Mouse (Mus musculus): Measurements from ENCODE around the gene Atp5k. TPM values are rescaled to one million over a fixed set of nuclear protein-coding genes. Genes with fewer than 3 reads are reported as not detected.
A peak's percentile ranks its signal among the peaks of the same experiment; 100 is the strongest.

Gene Atp5k
- polyA plus RNA-seq (2015; fragmentation: Nextera tagmentation; extraction: Ambion mirVana) = 446 and 492 TPM in 2 replicates

- Histone ChIP-seq H3K4me2 (peak within 1 kb of the TSS; percentile 83), H3K36me3 (peaks cover 38% of the 10 kb centered on the region), H3K9ac (peak within 1 kb of the TSS; percentile 88), H3K4me3 (replicated peaks) (peak within 1 kb of the TSS; percentile 88), H3K9me3 (replicated peaks) (no peaks in the 10 kb centered on the region), H3K4me1 (peaks cover 18% of the 10 kb centered on the region), H3K27ac (peak within 1 kb of the TSS; percentile 41; the same call in 1 of the 2 replicates), H3K27me3 (0 out of 2 replicates have a peak, but pooled peaks cover under 1% of the 10 kb centered on the region)
- peak; percentile 94 for ATAC-seq (replicated peaks; ENCODE audit: low FRiP score)
- WGBS = under 1% methylated on average over 42 of the region's 42 CpGs
Measured at GRCm38 (mm10) chr5:108433804-108434587, at the start of gene Atp5k. Atp5k (minus strand) TSS chr5:108434448.

DNA sequence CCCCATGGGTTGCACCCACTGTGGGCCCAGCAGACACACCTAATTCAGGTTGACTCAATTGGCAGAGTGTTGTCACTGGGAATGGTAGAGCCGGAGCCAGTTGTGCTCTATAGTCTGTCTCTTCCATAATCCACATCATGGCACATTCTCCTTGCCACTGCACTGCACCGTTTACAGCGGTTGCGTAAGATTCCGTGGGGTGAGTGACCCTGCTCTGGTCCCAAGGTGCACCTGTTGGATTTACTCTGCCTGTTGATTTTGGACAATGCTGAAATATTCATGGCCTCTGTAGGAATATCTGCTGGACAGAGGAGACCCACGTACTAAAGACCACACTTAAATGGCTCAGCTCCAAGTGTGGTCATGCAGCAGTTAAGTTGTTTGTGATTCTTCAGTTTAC, 48.8 kb upstream of the Atp5k start:
- WGBS = 94% methylated on average over 6 of the region's 6 CpGs
- H3K4me3 ChIP-seq (replicated peaks) = no peak overlapping the region
- no peak for ATAC-seq (replicated peaks; ENCODE audit: low FRiP score)

GRCm38 (mm10) chr5:108475977-108476376, 41.7 kb upstream of the Atp5k start:
- peaks cover 82% of the 10 kb centered on the region for H3K36me3 ChIP-seq
- no peaks in the 10 kb centered on the region for H3K4me1 ChIP-seq
- no peak overlapping the region for H3K9ac ChIP-seq
- H3K27me3 ChIP-seq = no peaks in the 10 kb centered on the region
- H3K4me2 ChIP-seq = no peak overlapping the region
- no peak for ATAC-seq (replicated peaks; ENCODE audit: low FRiP score)
- no peak overlapping the region for H3K27ac ChIP-seq
- 94% methylated on average over 3 of the region's 3 CpGs for WGBS
- no peak overlapping the region for H3K4me3 ChIP-seq (replicated peaks)
- H3K9me3 ChIP-seq (replicated peaks) = no peaks in the 10 kb centered on the region

More for the DNA sequence above, 48.8 kb upstream of the Atp5k start:
- H3K27me3 ChIP-seq = no peaks in the 10 kb centered on the region
- no peak overlapping the region for H3K27ac ChIP-seq
- no peaks in the 10 kb centered on the region for H3K9me3 ChIP-seq (replicated peaks)
- no peaks in the 10 kb centered on the region for H3K4me1 ChIP-seq
- H3K36me3 ChIP-seq = peaks cover 72% of the 10 kb centered on the region
- H3K9ac ChIP-seq = no peak overlapping the region
- no peak overlapping the region for H3K4me2 ChIP-seq

GRCm38 (mm10) chr5:108473737-108474136, 39.5 kb upstream of the Atp5k start:
- no peak overlapping the region for H3K9ac ChIP-seq
- peaks cover 76% of the 10 kb centered on the region for H3K36me3 ChIP-seq
- no peaks in the 10 kb centered on the region for H3K4me1 ChIP-seq
- no peak overlapping the region for H3K4me2 ChIP-seq
- 88% methylated on average over 4 of the region's 4 CpGs for WGBS
- H3K27ac ChIP-seq = no peak overlapping the region
- H3K9me3 ChIP-seq (replicated peaks) = no peaks in the 10 kb centered on the region
- H3K27me3 ChIP-seq = no peaks in the 10 kb centered on the region
- no peak overlapping the region for H3K4me3 ChIP-seq (replicated peaks)
- no peak for ATAC-seq (replicated peaks; ENCODE audit: low FRiP score)

- Histone ChIP-seq H3K36me3 (peaks cover 37% of the 10 kb centered on the region), H3K27me3 (no peaks in the 10 kb centered on the region), H3K27ac (no peak overlapping the region), H3K4me2 (no peak overlapping the region), H3K4me3 (replicated peaks) (no peak overlapping the region), H3K4me1 (peaks cover 5% of the 10 kb centered on the region; the same call in 1 of the 2 replicates), H3K9me3 (replicated peaks) (no peaks in the 10 kb centered on the region), H3K9ac (no peak overlapping the region)
- 71% methylated on average over 7 of the region's 7 CpGs for WGBS
- no peak for ATAC-seq (replicated peaks; ENCODE audit: low FRiP score)
Measured at GRCm38 (mm10) chr5:108469617-108470016, 35.4 kb upstream of the Atp5k start.

DNA sequence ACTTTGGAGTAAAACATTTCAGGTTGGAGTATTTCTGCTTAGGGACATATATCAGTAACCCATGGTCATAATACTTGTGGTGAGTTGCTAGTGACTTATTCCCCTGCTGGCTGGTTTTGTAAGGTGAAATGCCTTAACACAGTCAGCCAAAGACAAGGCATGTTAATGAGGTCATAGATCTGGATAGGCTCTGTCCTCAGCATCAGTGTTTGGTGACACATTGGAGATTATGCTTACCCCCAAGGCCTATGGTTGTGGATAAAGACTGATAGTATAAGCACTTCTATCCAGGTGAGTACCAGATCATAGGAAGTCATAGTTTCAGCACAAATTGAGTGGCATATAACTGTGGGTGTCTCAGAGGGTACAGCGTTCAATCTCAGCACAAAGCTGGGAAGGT, 32.4 kb upstream of the Atp5k start:
- no peak overlapping the region for H3K4me3 ChIP-seq (replicated peaks)
- no peak overlapping the region for H3K4me2 ChIP-seq
- ATAC-seq (replicated peaks; ENCODE audit: low FRiP score) = no peak
- no peaks in the 10 kb centered on the region for H3K9me3 ChIP-seq (replicated peaks)
- no peak overlapping the region for H3K27ac ChIP-seq
- no peak overlapping the region for H3K9ac ChIP-seq
- H3K27me3 ChIP-seq = no peaks in the 10 kb centered on the region
- peaks cover 7% of the 10 kb centered on the region; the same call in 1 of the 2 replicates for H3K36me3 ChIP-seq
- H3K4me1 ChIP-seq = peaks cover 30% of the 10 kb centered on the region
- 97% methylated on average over 1 of the region's 1 CpGs for WGBS

- 79% methylated on average over 6 of the region's 6 CpGs for WGBS
- Histone ChIP-seq H3K4me1 (peaks cover 37% of the 10 kb centered on the region), H3K27ac (no peak overlapping the region), H3K4me3 (replicated peaks) (no peak overlapping the region), H3K36me3 (0 out of 2 replicates have a peak, but pooled peaks cover 3% of the 10 kb centered on the region), H3K9ac (no peak overlapping the region), H3K27me3 (no peaks in the 10 kb centered on the region), H3K4me2 (no peak overlapping the region), H3K9me3 (replicated peaks) (no peaks in the 10 kb centered on the region)
- no peak for ATAC-seq (replicated peaks; ENCODE audit: low FRiP score)
Measured at GRCm38 (mm10) chr5:108465131-108465891, 31.1 kb upstream of the Atp5k start.

- Histone ChIP-seq H3K4me1 (peaks cover 37% of the 10 kb centered on the region), H3K9me3 (replicated peaks) (no peaks in the 10 kb centered on the region), H3K27ac (peak overlapping the region; percentile 87; the same call in 1 of the 2 replicates), H3K9ac (peak overlapping the region; percentile 99), H3K4me2 (peak overlapping the region; percentile 89), H3K4me3 (replicated peaks) (peak overlapping the region; percentile 91), H3K36me3 (no peaks in the 10 kb centered on the region), H3K27me3 (peaks cover 12% of the 10 kb centered on the region; the same call in 1 of the 2 replicates)
- ATAC-seq (replicated peaks; ENCODE audit: low FRiP score) = no peak
- 29% methylated on average over 4 of the region's 4 CpGs for WGBS
Measured at GRCm38 (mm10) chr5:108462446-108462845, 28.2 kb upstream of the Atp5k start.

DNA sequence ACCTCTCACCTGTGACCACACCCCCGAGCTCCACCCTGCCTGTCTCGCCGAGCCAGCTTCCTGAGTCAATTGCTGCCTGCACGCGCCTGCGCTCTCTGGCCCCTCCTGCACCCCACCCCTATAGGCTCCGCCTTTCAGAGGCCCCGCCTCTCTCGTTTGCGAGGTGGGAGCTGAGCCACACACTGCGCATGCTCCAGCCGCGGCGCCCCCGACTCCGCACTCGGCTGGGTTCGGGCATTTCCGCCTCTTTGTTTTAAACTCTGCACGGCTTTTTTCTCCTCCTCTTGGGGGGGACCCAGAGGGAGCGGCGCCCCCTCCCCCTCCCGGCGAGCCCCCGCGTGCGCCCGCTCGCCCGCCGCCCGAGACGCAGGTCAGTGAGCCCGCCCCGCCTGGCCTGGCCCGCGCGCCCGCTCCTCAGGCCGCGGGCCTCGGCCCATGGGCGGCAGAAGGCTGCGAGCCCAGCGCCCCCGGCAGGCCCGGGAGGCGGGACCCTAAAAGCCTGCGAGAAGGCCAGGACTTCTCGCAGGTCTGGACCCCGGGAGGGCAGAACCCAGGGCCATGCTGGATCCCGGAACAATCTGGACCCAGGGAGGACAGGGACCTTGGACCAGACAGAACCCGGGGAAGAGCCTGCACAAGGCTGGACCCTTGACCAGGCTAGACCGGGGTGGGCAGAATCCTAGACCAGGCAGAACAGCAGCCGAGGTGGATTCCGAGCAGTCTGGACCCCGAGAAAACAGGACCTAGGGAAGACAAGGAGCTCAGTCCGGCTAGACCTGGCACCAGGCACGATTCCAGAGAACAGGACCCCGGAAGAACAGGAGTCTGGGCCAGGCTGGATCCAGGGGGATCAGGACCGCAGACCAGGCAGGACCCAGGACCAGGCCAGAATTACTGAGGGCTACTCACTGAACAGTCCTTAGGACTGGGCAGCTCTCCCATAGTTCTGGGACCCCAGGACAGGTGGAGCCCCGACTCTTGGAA, 27.1 kb upstream of the Atp5k start, which contains the start of gene Pcgf3:
Pcgf3 (plus strand) TSS at position 151 of the 984 bp plus-strand sequence.
- Histone ChIP-seq H3K9me3 (replicated peaks) (no peaks in the 10 kb centered on the region), H3K4me2 (peak within 1 kb of the TSS; percentile 89), H3K4me3 (replicated peaks) (peak within 1 kb of the TSS; percentile 91), H3K27me3 (peaks cover 12% of the 10 kb centered on the region; the same call in 1 of the 2 replicates), H3K9ac (peak within 1 kb of the TSS; percentile 99), H3K4me1 (peaks cover 37% of the 10 kb centered on the region), H3K27ac (peak within 1 kb of the TSS; percentile 87), H3K36me3 (no peaks in the 10 kb centered on the region)
- WGBS = under 1% methylated on average over 50 of the region's 62 CpGs
- peak; percentile 98 for ATAC-seq (replicated peaks; ENCODE audit: low FRiP score)

GRCm38 (mm10) chr5:108460461-108460860, 26.2 kb upstream of the Atp5k start:
- WGBS = 41% methylated on average over 6 of the region's 6 CpGs
- Histone ChIP-seq H3K9me3 (replicated peaks) (no peaks in the 10 kb centered on the region), H3K36me3 (no peaks in the 10 kb centered on the region), H3K4me1 (peaks cover 32% of the 10 kb centered on the region), H3K4me3 (replicated peaks) (peak overlapping the region; percentile 91), H3K27me3 (peaks cover 12% of the 10 kb centered on the region; the same call in 1 of the 2 replicates), H3K9ac (peak overlapping the region; percentile 99), H3K4me2 (peak overlapping the region; percentile 89), H3K27ac (no peak overlapping the region)
- 0 out of 2 replicates have a peak, but pooled peaks have one; percentile 0 for ATAC-seq (replicated peaks; ENCODE audit: low FRiP score)

- Histone ChIP-seq H3K27me3 (peaks cover 12% of the 10 kb centered on the region; the same call in 1 of the 2 replicates), H3K27ac (no peak overlapping the region), H3K9me3 (replicated peaks) (no peaks in the 10 kb centered on the region), H3K36me3 (no peaks in the 10 kb centered on the region), H3K9ac (no peak overlapping the region), H3K4me3 (replicated peaks) (no peak overlapping the region), H3K4me1 (peaks cover 25% of the 10 kb centered on the region), H3K4me2 (no peak overlapping the region)
- 81% methylated on average over 2 of the region's 2 CpGs for WGBS
- ATAC-seq (replicated peaks; ENCODE audit: low FRiP score) = no peak
Measured at GRCm38 (mm10) chr5:108458706-108459105, 24.5 kb upstream of the Atp5k start.

Data from kidney, embryonic 15.5 days (tissue).